ENCODE assay signal across 9 mouse cellular contexts in the genomic region with DNA sequence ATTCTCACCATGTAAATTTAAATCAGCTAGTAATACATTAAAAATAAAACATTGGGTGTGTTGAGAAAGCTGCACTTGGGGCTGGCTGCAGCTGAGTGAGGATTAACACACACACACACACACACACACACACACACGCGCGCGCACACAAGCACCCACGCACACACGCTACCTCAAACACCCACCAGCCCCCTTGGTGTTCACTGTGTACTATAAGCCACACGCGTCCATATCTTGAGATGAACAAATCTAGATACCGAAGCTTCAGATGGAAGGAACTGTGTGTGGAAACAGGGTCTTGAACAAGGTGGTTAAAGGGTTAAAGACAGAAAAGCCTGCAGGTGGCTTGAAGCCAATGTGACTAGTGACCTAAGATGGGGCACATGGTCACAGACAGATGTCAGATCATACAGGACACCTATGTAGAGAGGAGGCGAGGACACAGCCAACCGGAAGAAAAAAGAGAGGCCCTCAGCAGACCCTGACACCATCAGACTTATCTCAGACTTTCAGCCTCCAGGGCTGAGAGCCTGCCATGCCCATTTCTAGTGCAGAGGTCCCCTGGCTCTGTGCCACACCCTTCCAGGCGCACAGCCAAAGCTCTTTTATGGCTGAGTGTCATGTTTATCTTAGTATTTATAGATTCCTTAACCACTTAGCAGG. TPM values are rescaled to one million over a fixed set of nuclear protein-coding genes. Genes with fewer than 3 reads are reported as not detected.
A peak's percentile ranks its signal among the peaks of the same experiment; 100 is the strongest.
DNase-seq lines count a peak whose midpoint lies in the region; ATAC-seq lines count a peak whose summit lies in the region.
"Had no signal": no experiment of that assay in that cellular context is flagged by ENCODE, and none has a peak within 500 bp of the region (broad histone marks: within the 10 kb centered on the region; RNA-seq: fewer than 3 reads in every experiment).

No protein-coding gene starts in this region.

- H3K27me3 ChIP-seq in intestine, embryonic 16.5 days (replicated peaks; ENCODE audit: control insufficient read depth, insufficient read depth, low read length): no peaks in the 10 kb centered on the region
- no peaks in the 10 kb centered on the region for H3K27me3 ChIP-seq in lung, embryonic 16.5 days (ENCODE audit: control insufficient read depth, insufficient read depth, low read depth, low read length)
- H3K27me3 ChIP-seq in stomach, embryonic 16.5 days (ENCODE audit: control insufficient read depth, insufficient read depth, low read length): no peaks in the 10 kb centered on the region

- peak; percentile 57 to 63 for DNase-seq in cerebellum, postnatal 36 days
- no peak for DNase-seq in cerebellum, adult 9-11 months
- peak; percentile 89 for DNase-seq in adrenal gland, adult 2 months
- peak; percentile 69 for DNase-seq in gastrocnemius, postnatal 14 days
- DNase-seq in frontal cortex, postnatal 14 days (ENCODE audit: low spot score in 2 of 2): no peak

- no peak overlapping the region for H3K27ac ChIP-seq in intestine, embryonic 16.5 days (ENCODE audit: low read length)
- peak overlapping the region; percentile 19; the same call in 1 of the 2 replicates for H3K27ac ChIP-seq in lung, embryonic 16.5 days (ENCODE audit: low read length)
- H3K27ac ChIP-seq in stomach, embryonic 16.5 days (ENCODE audit: low read length): 0 out of 2 replicates have a peak overlapping the region, but pooled peaks have one; percentile 8

- intact Hi-C loops in gastrocnemius, postnatal 14 days (cut with DNase I; ENCODE audit: low total_unique reads): no loop called here

- no peak overlapping the region for H3K4me3 ChIP-seq in intestine, embryonic 16.5 days (ENCODE audit: low read length)
- H3K4me3 ChIP-seq in lung, embryonic 16.5 days (ENCODE audit: low read length): no peak overlapping the region
- H3K4me3 ChIP-seq in stomach, embryonic 16.5 days (replicated peaks; ENCODE audit: low read length): no peak overlapping the region

- WGBS in intestine, embryonic 16.5 days: 58% methylated on average over 12 of the region's 12 CpGs
- 51% methylated on average over 12 of the region's 12 CpGs for WGBS in lung, embryonic 16.5 days
- 62% methylated on average over 12 of the region's 12 CpGs for WGBS in stomach, embryonic 16.5 days

- peaks cover 18% of the 10 kb centered on the region for H3K4me1 ChIP-seq in intestine, embryonic 16.5 days (ENCODE audit: control insufficient read depth, insufficient read depth, low read length)
- H3K4me1 ChIP-seq in lung, embryonic 16.5 days (replicated peaks; ENCODE audit: control insufficient read depth, insufficient read depth, low read length): peaks cover 17% of the 10 kb centered on the region
- H3K4me1 ChIP-seq in stomach, embryonic 16.5 days (ENCODE audit: control insufficient read depth, insufficient read depth, low read length): peaks cover 19% of the 10 kb centered on the region

- H3K36me3 ChIP-seq in intestine, embryonic 16.5 days (ENCODE audit: control insufficient read depth, insufficient read depth, low read length): no peaks in the 10 kb centered on the region
- no peaks in the 10 kb centered on the region for H3K36me3 ChIP-seq in lung, embryonic 16.5 days (ENCODE audit: control insufficient read depth, insufficient read depth, low read length)
- no peaks in the 10 kb centered on the region for H3K36me3 ChIP-seq in stomach, embryonic 16.5 days (ENCODE audit: control insufficient read depth, insufficient read depth, low read length)

- no peaks in the 10 kb centered on the region for H3K9me3 ChIP-seq in intestine, embryonic 16.5 days (ENCODE audit: control insufficient read depth, low read length)
- H3K9me3 ChIP-seq in lung, embryonic 16.5 days (ENCODE audit: control insufficient read depth, low read length): no peaks in the 10 kb centered on the region
- H3K9me3 ChIP-seq in stomach, embryonic 16.5 days (replicated peaks; ENCODE audit: control insufficient read depth, low read length): no peaks in the 10 kb centered on the region

- no peak overlapping the region for H3K4me2 ChIP-seq in intestine, embryonic 16.5 days (ENCODE audit: low read depth, low read length)
- peak overlapping the region; percentile 4; the same call in 1 of the 2 replicates for H3K4me2 ChIP-seq in lung, embryonic 16.5 days (ENCODE audit: low read depth, low read length)
- H3K4me2 ChIP-seq in stomach, embryonic 16.5 days (ENCODE audit: low read depth, low read length): 0 out of 2 replicates have a peak overlapping the region, but pooled peaks have one; percentile 14

- ATAC-seq in intestine, embryonic 16.5 days: peak; percentile 92
- ATAC-seq in lung, embryonic 16.5 days (ENCODE audit: low read depth): peak; percentile 86
- peak; percentile 75 for ATAC-seq in stomach, embryonic 16.5 days (ENCODE audit: insufficient read depth, low FRiP score)

- no peak overlapping the region for H3K9ac ChIP-seq in intestine, embryonic 16.5 days (ENCODE audit: low read depth, low read length)
- H3K9ac ChIP-seq in lung, embryonic 16.5 days (ENCODE audit: low read length): no peak overlapping the region
- no peak overlapping the region for H3K9ac ChIP-seq in stomach, embryonic 16.5 days (ENCODE audit: low read length)

RNA-seq across cellular contexts. Expression of gene Clmn, which starts 40.5 kb away (rescaled TPM):
- 10 to 100 TPM in 1 of 2 experiments, 1 to 10 TPM in 1; 9.3 to 13.1 TPM for total RNA-seq in adrenal gland, adult 2 months (2021)
- 1.4 and 1.5 TPM in 2 replicates for polyA plus RNA-seq in adrenal gland, adult 2 months (2012; rRNA removed)
- 1 to 10 TPM; 2.3 to 2.5 TPM for total RNA-seq in gastrocnemius, postnatal 14 days (2021)
- 2.9 and 3.0 TPM in 2 replicates for polyA plus RNA-seq in intestine, embryonic 16.5 days (2015; fragmentation: Nextera tagmentation; extraction: Ambion mirVana)
- polyA plus RNA-seq in lung, embryonic 16.5 days (2015; fragmentation: Nextera tagmentation; extraction: Ambion mirVana): 2.2 and 3.4 TPM in 2 replicates
- 2.3 and 2.5 TPM in 2 replicates for polyA plus RNA-seq in stomach, embryonic 16.5 days (2015; fragmentation: Nextera tagmentation; extraction: Ambion mirVana)
- total RNA-seq: CH12.LX had no signal

Comparison
In these comparisons a context has a peak if more than half of its experiments do, and no peak if none do; other contexts are left out.
1. DNase-seq: peak in cerebellum, postnatal 36 days (2 of 2), adrenal gland, adult 2 months (single experiment) and gastrocnemius, postnatal 14 days (single experiment); none in cerebellum, adult 9-11 months (single experiment) and frontal cortex, postnatal 14 days (0 of 2).
2. Peak in every context shown above with its lines, with median percentiles within 50 percentile points of each other: ATAC-seq.